Mouse (Mus musculus) erythroblast, embryonic 14.5 days (primary cell): Measurements from ENCODE around the gene Fam89a. TPM values are rescaled to one million over a fixed set of nuclear protein-coding genes. Genes with fewer than 3 reads are reported as not detected.

Source experiments
- H3K27me3 ChIP-seq: 2 replicates; pipeline ENCODE4 v1.6.1; 2012; ENCODE audit warnings: inconsistent platforms; ENCODE audit not compliant: control insufficient read depth
- H3K36me3 ChIP-seq: 2 replicates; pipeline ENCODE4 v1.6.1; 2012; ENCODE audit warnings: mild to moderate bottlenecking, inconsistent platforms; ENCODE audit not compliant: control insufficient read depth
- H3K4me1 ChIP-seq: 2 replicates; pipeline ENCODE4 v1.6.1; 2012; ENCODE audit warnings: inconsistent platforms; ENCODE audit not compliant: control insufficient read depth
- H3K4me3 ChIP-seq: replicated peaks from 2 replicates; pipeline ENCODE3; 2012; ENCODE audit warnings: moderate library complexity, mild to moderate bottlenecking, inconsistent platforms
- H3K9me3 ChIP-seq: 2 replicates; pipeline ENCODE4 v1.6.1; 2012; ENCODE audit warnings: low read length, inconsistent platforms, mixed read lengths; ENCODE audit not compliant: control insufficient read depth
- GATA1 ChIP-seq: IDR thresholded peaks from 2 replicates; pipeline ENCODE4 v1.6.1; 2012; ENCODE audit warnings: low read length, inconsistent platforms, mixed read lengths
- TAL1 ChIP-seq: IDR thresholded peaks from 3 replicates; pipeline ENCODE4 v1.6.1; 2012; ENCODE audit warnings: low read length, inconsistent platforms, mixed read lengths
- polyA plus RNA-seq: library from polyadenylated mRNA; stranded (reverse); fragments of >175 nt; gene quantifications from 2 replicates; pipeline ENCODE4 v1.2.3, GENCODE M21; 2012

The Fam89a gene
- polyA plus RNA-seq, 1 experiment: not detected

- H3K4me3 ChIP-seq: no peak overlapping the region
- no peaks in the 10 kb centered on the region for H3K27me3 ChIP-seq
- H3K36me3 ChIP-seq: peaks cover 73% of the 10 kb centered on the region
- no peaks in the 10 kb centered on the region for H3K4me1 ChIP-seq
- no peak for TF ChIP-seq GATA1
- TF ChIP-seq TAL1: no peak
- no peaks in the 10 kb centered on the region for H3K9me3 ChIP-seq
Measured at GRCm38 (mm10) chr8:124732828-124733227, 18.8 kb downstream of the Fam89a start.

- TF ChIP-seq TAL1 (no peak), GATA1 (no peak)
- peaks cover 32% of the 10 kb centered on the region for H3K4me1 ChIP-seq
- no peak overlapping the region for H3K4me3 ChIP-seq
- peaks cover 34% of the 10 kb centered on the region for H3K36me3 ChIP-seq
- no peaks in the 10 kb centered on the region for H3K9me3 ChIP-seq
- no peaks in the 10 kb centered on the region for H3K27me3 ChIP-seq
Measured at GRCm38 (mm10) chr8:124724301-124724700, 27.3 kb downstream of the Fam89a start.

GRCm38 (mm10) chr8:124721862-124722515 is 29.6 kb downstream of the Fam89a start, which contains the start of the genes Ttc13 and Arv1:
Ttc13 (minus strand) TSS chr8:124721983.
Arv1 (plus strand) TSS chr8:124722139.
- Histone ChIP-seq H3K4me1 (peaks cover 32% of the 10 kb centered on the region), H3K9me3 (no peaks in the 10 kb centered on the region), H3K36me3 (peaks cover 23% of the 10 kb centered on the region), H3K4me3 (peak within 1 kb of the TSS; percentile 68), H3K27me3 (no peaks in the 10 kb centered on the region)
- TF ChIP-seq GATA1: peak; percentile 74
- TF ChIP-seq TAL1: no peak

GRCm38 (mm10) chr8:124720938-124721861 is 30.4 kb downstream of the Fam89a start:
- H3K36me3 ChIP-seq: peaks cover 19% of the 10 kb centered on the region
- no peaks in the 10 kb centered on the region for H3K27me3 ChIP-seq
- H3K4me3 ChIP-seq: peak overlapping the region; percentile 68
- no peak for TF ChIP-seq TAL1
- TF ChIP-seq GATA1: no peak
- H3K9me3 ChIP-seq: no peaks in the 10 kb centered on the region
- peaks cover 33% of the 10 kb centered on the region for H3K4me1 ChIP-seq

- no peaks in the 10 kb centered on the region for H3K27me3 ChIP-seq
- H3K36me3 ChIP-seq: peaks cover 18% of the 10 kb centered on the region
- no peaks in the 10 kb centered on the region for H3K9me3 ChIP-seq
- H3K4me3 ChIP-seq: peak overlapping the region; percentile 68
- TF ChIP-seq GATA1 (no peak), TAL1 (no peak)
- H3K4me1 ChIP-seq: peaks cover 37% of the 10 kb centered on the region
Measured at GRCm38 (mm10) chr8:124720133-124720532, 31.5 kb downstream of the Fam89a start.

- Histone ChIP-seq H3K27me3 (no peaks in the 10 kb centered on the region), H3K4me3 (no peak overlapping the region), H3K4me1 (peaks cover 29% of the 10 kb centered on the region), H3K36me3 (peaks cover 52% of the 10 kb centered on the region), H3K9me3 (no peaks in the 10 kb centered on the region)
- TF ChIP-seq TAL1 (no peak), GATA1 (no peak)
Measured at GRCm38 (mm10) chr8:124715736-124716135, 35.9 kb downstream of the Fam89a start.

GRCm38 (mm10) chr8:124713207-124713606 is 38.4 kb downstream of the Fam89a start:
- Histone ChIP-seq H3K4me1 (peaks cover 22% of the 10 kb centered on the region), H3K9me3 (no peaks in the 10 kb centered on the region), H3K27me3 (no peaks in the 10 kb centered on the region), H3K36me3 (peaks cover 67% of the 10 kb centered on the region), H3K4me3 (no peak overlapping the region)
- TF ChIP-seq TAL1: no peak

- H3K4me3 ChIP-seq: no peak overlapping the region
- no peak for TF ChIP-seq GATA1
- no peak for TF ChIP-seq TAL1
- no peaks in the 10 kb centered on the region for H3K27me3 ChIP-seq
- H3K9me3 ChIP-seq: no peaks in the 10 kb centered on the region
- H3K4me1 ChIP-seq: no peaks in the 10 kb centered on the region
- H3K36me3 ChIP-seq: peaks cover 62% of the 10 kb centered on the region
Measured at GRCm38 (mm10) chr8:124705823-124706222, 45.8 kb downstream of the Fam89a start.

GRCm38 (mm10) chr8:124704376-124704775 is 47.3 kb downstream of the Fam89a start:
- TF ChIP-seq GATA1 (no peak), TAL1 (no peak)
- Histone ChIP-seq H3K27me3 (no peaks in the 10 kb centered on the region), H3K9me3 (no peaks in the 10 kb centered on the region), H3K36me3 (peaks cover 64% of the 10 kb centered on the region), H3K4me1 (no peaks in the 10 kb centered on the region), H3K4me3 (no peak overlapping the region)
